Mouse (Mus musculus) neural tube, embryonic 12.5 days (tissue): Measurements from ENCODE around the gene Zfp598. TPM values are rescaled to one million over a fixed set of nuclear protein-coding genes. Genes with fewer than 3 reads are reported as not detected.

ENCODE experiments used
- ATAC-seq: fragments of 200-750 bp; cut with Nextera tagmentation; 2 replicates; pipeline ENCODE4 v1.8.0; 2017; ENCODE audit warnings: low read depth, mild to moderate bottlenecking, moderate TSS enrichment, moderate library complexity; ENCODE audit not compliant: low FRiP score
- H3K27ac ChIP-seq: fragments of 300-500 bp; sonication (generic); 2 replicates; pipeline ENCODE4 v1.5.1; 2016
- H3K27me3 ChIP-seq: fragments of 300-500 bp; sonication (generic); replicated peaks from 2 replicates; pipeline ENCODE4 v1.6.1; 2016; ENCODE audit warnings: mild to moderate bottlenecking
- H3K36me3 ChIP-seq: fragments of 300-500 bp; sonication (generic); 2 replicates; pipeline ENCODE4 v1.6.1; 2016; ENCODE audit warnings: mild to moderate bottlenecking
- H3K4me1 ChIP-seq: fragments of 300-500 bp; sonication (generic); 2 replicates; pipeline ENCODE4 v1.6.1; 2016
- H3K4me2 ChIP-seq: fragments of 300-500 bp; sonication (generic); replicated peaks from 2 replicates; pipeline ENCODE4 v1.6.1; 2016; ENCODE audit warnings: mild to moderate bottlenecking
- H3K4me3 ChIP-seq: fragments of 300-500 bp; sonication (generic); 2 replicates; pipeline ENCODE4 v1.5.1; 2016
- H3K9ac ChIP-seq: fragments of 300-500 bp; sonication (generic); 2 replicates; pipeline ENCODE4 v1.6.1; 2016; ENCODE audit warnings: mild to moderate bottlenecking
- H3K9me3 ChIP-seq: fragments of 300-500 bp; sonication (generic); 2 replicates; pipeline ENCODE4 v1.6.1; 2016; ENCODE audit warnings: mild to moderate bottlenecking
- WGBS: fragments of 180-500 bp; shearing (Covaris S2); methylation state at CpG from one replicate; pipeline ENCODE4 v1.1.7; 2016; 5-methylcytosine and 5-hydroxymethylcytosine counted together
- polyA plus RNA-seq: library from polyadenylated mRNA; unstranded; fragments of >200 nt; fragmentation: Nextera tagmentation; extraction: Ambion mirVana; gene quantifications from 2 replicates; pipeline ENCODE4 v1.2.1, GENCODE M21; 2016

The Zfp598 gene
- polyA plus RNA-seq = 24.1 and 27.2 TPM in 2 replicates

DNA sequence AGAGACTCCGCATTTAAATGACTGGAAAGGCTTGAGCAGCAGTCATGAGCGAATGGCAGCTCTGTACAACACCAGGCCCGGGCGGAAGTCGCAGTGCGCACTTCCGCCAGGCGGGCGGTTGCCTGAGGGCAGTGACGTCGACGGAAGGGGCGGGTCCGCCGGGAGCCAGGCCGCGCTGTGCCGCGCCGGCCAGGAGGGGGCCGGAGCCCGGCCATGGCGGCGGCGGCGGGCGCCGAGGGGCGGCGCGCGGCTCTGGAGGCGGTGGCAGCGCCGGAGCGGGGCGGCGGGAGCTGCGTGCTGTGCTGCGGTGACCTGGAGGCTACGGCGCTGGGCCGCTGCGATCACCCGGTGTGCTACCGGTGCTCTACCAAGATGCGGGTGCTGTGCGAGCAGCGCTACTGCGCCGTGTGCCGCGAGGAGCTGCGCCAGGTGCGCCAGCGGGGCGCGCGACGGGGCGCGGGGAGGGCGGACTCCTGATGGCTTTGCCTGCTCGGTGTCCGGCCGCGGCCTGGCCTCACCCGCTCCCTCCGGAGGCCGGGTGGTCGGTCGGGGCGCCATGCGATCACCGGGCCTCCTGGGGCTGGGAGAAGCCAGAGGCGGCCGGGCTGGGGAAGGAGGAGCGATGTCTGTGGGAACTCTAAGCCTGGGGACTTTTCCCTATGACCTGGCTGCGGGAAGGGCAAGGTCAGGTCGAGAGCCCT lies at the start of gene Zfp598:
Zfp598 (plus strand) TSS at position 143 of the 701 bp plus-strand sequence.
- ATAC-seq = peak; percentile 98
- WGBS = 1% methylated on average over 66 of the region's 80 CpGs
- H3K4me1 ChIP-seq = peaks cover 27% of the 10 kb centered on the region

GRCm38 (mm10) chr17:24625472-24625871 lies 44.0 kb upstream of the Zfp598 start:
- WGBS = 94% methylated on average over 8 of the region's 8 CpGs
- ATAC-seq = no peak
- H3K9ac ChIP-seq = no peak overlapping the region
- H3K4me1 ChIP-seq = no peaks in the 10 kb centered on the region
- H3K9me3 ChIP-seq = no peaks in the 10 kb centered on the region
- no peaks in the 10 kb centered on the region for H3K27me3 ChIP-seq
- no peak overlapping the region for H3K4me3 ChIP-seq
- peaks cover 84% of the 10 kb centered on the region for H3K36me3 ChIP-seq
- no peak overlapping the region for H3K27ac ChIP-seq
- H3K4me2 ChIP-seq = no peak overlapping the region

More for the DNA sequence above, at the start of gene Zfp598:
- H3K27me3 ChIP-seq = no peaks in the 10 kb centered on the region
- H3K27ac ChIP-seq = peak within 1 kb of the TSS; percentile 59
- H3K4me3 ChIP-seq = peak within 1 kb of the TSS; percentile 99
- H3K4me2 ChIP-seq = peak within 1 kb of the TSS; percentile 81
- no peaks in the 10 kb centered on the region for H3K36me3 ChIP-seq
- H3K9me3 ChIP-seq = no peaks in the 10 kb centered on the region
- H3K9ac ChIP-seq = peak within 1 kb of the TSS; percentile 97

DNA sequence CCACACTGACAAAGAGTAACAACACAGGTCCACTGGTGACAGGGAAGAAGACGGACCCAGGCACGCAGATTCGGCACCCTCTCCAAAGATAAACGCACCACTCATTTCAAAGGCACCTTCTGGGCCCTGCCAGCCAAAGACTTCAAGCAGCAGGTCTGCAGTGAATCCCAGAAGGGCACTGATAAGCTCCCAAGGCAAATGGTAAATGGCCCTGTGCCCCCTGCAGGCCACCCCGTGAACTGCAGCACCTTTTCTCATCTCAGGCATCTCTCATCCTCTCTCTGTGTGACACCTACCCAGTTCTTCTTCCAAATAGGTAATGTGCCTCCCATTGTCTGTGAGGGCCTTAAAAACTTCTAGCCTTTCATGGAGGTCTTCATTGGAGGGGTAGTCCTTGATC lies 40.8 kb upstream of the Zfp598 start:
- H3K36me3 ChIP-seq = peaks cover 55% of the 10 kb centered on the region

DNA sequence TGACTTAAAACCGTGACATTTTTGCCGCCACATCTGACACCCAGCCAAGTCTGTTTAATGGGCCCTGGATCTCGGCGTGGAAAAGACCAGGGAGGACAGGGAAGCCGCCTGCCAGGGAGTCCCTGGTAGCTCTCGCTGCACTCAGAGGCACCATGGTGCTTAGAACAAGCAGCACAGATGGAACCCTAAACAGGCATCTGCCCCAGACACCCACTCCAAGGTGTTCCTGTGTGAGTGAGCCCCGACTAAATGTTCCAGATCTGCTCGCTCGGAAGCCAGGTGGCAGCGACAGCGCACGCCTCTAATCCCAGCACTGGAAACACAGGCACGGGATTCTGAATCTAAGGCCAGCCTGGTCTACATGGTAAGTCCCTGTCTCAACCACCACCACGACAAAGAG lies 39.4 kb upstream of the Zfp598 start:
- no peak overlapping the region for H3K9ac ChIP-seq
- H3K27me3 ChIP-seq = no peaks in the 10 kb centered on the region
- no peaks in the 10 kb centered on the region for H3K9me3 ChIP-seq
- no peak for ATAC-seq
- 87% methylated on average over 14 of the region's 14 CpGs for WGBS
- H3K4me1 ChIP-seq = peaks cover 15% of the 10 kb centered on the region
- peaks cover 41% of the 10 kb centered on the region for H3K36me3 ChIP-seq
- H3K27ac ChIP-seq = no peak overlapping the region
- H3K4me3 ChIP-seq = no peak overlapping the region
- no peak overlapping the region for H3K4me2 ChIP-seq

More for the DNA sequence above, 40.8 kb upstream of the Zfp598 start:
- no peak overlapping the region for H3K4me3 ChIP-seq
- no peak for ATAC-seq
- no peaks in the 10 kb centered on the region for H3K9me3 ChIP-seq
- H3K4me1 ChIP-seq = peaks cover 15% of the 10 kb centered on the region
- 51% methylated on average over 5 of the region's 5 CpGs for WGBS
- H3K4me2 ChIP-seq = no peak overlapping the region
- no peaks in the 10 kb centered on the region for H3K27me3 ChIP-seq
- no peak overlapping the region for H3K27ac ChIP-seq
- H3K9ac ChIP-seq = no peak overlapping the region

DNA sequence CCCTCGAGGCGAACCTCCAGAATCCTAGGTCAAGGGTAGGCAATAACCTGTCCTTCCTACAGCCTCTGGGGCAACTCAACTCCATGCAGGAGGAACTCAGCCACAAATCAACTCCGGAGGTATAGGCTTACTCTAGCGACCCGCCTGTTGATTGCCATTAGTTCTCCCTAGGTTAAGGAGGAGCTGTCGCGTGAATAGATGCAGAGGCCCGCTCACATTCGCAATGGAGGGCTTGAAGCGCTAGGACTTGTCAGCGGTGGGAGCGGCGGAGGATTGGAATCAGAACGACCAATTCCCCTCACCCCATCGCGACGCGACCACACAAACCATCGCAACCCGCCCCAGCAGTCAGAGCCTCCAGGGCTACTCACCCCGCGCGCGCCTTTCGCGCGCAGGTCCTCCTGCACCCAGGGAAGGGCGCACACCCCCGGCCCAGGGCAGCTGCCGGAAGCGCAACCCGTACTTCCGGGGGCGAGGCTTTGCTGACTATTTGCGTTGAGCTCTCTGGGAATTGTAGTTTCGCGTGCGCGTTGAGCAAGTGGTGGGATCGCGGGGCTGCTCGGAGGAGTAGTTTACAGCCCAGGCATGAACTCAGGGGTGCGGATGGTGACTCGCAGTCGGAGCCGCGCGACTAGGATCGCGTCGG lies 37.2 kb upstream of the Zfp598 start, which contains the start of the genes Tsc2 and Nthl1:
Tsc2 (minus strand) TSS at position 464 of the 646 bp plus-strand sequence.
Nthl1 (plus strand) TSS at position 514 of the 646 bp plus-strand sequence.
- Histone ChIP-seq H3K4me2 (peak within 1 kb of the TSS; percentile 81), H3K4me1 (peaks cover 15% of the 10 kb centered on the region), H3K27me3 (no peaks in the 10 kb centered on the region), H3K4me3 (peak within 1 kb of the TSS; percentile 72), H3K9ac (peak within 1 kb of the TSS; percentile 72), H3K36me3 (peaks cover 23% of the 10 kb centered on the region), H3K9me3 (no peaks in the 10 kb centered on the region), H3K27ac (no peak within 1 kb of the TSS)
- peak; percentile 91 for ATAC-seq
- 1% methylated on average over 51 of the region's 51 CpGs for WGBS

GRCm38 (mm10) chr17:24632813-24633449 lies 36.6 kb upstream of the Zfp598 start:
- WGBS = 13% methylated on average over 22 of the region's 22 CpGs
- H3K9me3 ChIP-seq = no peaks in the 10 kb centered on the region
- H3K4me3 ChIP-seq = peak overlapping the region; percentile 72
- peak overlapping the region; percentile 81 for H3K4me2 ChIP-seq
- H3K4me1 ChIP-seq = peaks cover 15% of the 10 kb centered on the region
- H3K9ac ChIP-seq = peak overlapping the region; percentile 72
- H3K27ac ChIP-seq = no peak overlapping the region
- peak; percentile 46 for ATAC-seq
- no peaks in the 10 kb centered on the region for H3K27me3 ChIP-seq
- H3K36me3 ChIP-seq = peaks cover 20% of the 10 kb centered on the region

DNA sequence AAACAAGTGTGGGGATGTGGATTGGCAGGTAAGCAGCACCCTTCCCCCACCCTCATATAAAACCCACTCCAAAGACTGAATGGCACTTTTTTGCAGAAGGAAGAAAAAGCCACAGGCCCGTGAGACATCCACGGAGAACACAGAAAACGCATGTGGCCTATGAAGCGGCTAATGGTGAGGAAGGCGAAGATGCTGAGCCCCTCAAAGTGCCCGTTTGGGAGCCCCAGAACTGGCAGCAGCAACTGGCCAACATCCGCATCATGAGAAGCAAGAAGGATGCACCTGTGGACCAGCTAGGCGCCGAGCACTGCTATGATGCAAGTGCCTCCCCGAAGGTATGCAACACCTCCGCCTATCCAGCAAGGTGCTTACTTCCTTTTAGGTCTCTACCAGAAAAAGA lies 35.7 kb upstream of the Zfp598 start:
- 96% methylated on average over 11 of the region's 11 CpGs for WGBS

DNA sequence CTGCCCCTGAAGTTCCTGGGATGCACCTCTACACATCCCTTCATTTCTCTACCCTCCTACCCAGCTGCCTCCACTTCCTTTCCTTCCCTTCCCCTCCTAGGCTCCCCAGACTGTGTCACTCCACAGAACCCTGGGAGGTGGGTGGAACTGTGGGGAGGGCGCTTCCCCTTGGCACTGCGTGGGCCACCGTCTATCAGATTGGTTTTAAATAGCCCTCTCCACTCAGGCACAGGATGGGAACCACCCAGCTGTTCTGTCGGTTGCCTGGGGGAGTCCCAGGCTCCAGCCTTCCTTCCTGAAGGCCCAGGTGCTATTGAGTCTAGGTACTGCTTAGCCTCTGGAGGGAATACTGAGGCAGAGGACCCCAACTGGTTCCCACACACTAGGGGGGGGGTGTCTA lies 34.5 kb upstream of the Zfp598 start:
- Histone ChIP-seq H3K9ac (no peak overlapping the region), H3K4me1 (peaks cover 18% of the 10 kb centered on the region), H3K4me2 (no peak overlapping the region), H3K36me3 (peaks cover 8% of the 10 kb centered on the region), H3K9me3 (no peaks in the 10 kb centered on the region), H3K27me3 (no peaks in the 10 kb centered on the region), H3K4me3 (no peak overlapping the region), H3K27ac (no peak overlapping the region)
- no peak for ATAC-seq
- WGBS = 86% methylated on average over 4 of the region's 4 CpGs

More for the DNA sequence above, 35.7 kb upstream of the Zfp598 start:
- Histone ChIP-seq H3K4me2 (no peak overlapping the region), H3K9ac (no peak overlapping the region), H3K4me3 (no peak overlapping the region), H3K9me3 (no peaks in the 10 kb centered on the region), H3K27ac (no peak overlapping the region), H3K4me1 (peaks cover 15% of the 10 kb centered on the region), H3K36me3 (peaks cover 20% of the 10 kb centered on the region), H3K27me3 (no peaks in the 10 kb centered on the region)
- no peak for ATAC-seq

- Histone ChIP-seq H3K27ac (no peak overlapping the region), H3K4me2 (no peak overlapping the region), H3K9ac (no peak overlapping the region), H3K4me3 (no peak overlapping the region), H3K27me3 (no peaks in the 10 kb centered on the region), H3K9me3 (no peaks in the 10 kb centered on the region), H3K36me3 (0 out of 2 replicates have a peak, but pooled peaks cover under 1% of the 10 kb centered on the region), H3K4me1 (peaks cover 18% of the 10 kb centered on the region)
- ATAC-seq = no peak
- WGBS = 94% methylated on average over 5 of the region's 5 CpGs
Measured at GRCm38 (mm10) chr17:24635694-24636093, 33.8 kb upstream of the Zfp598 start.

GRCm38 (mm10) chr17:24636781-24637481 lies 32.6 kb upstream of the Zfp598 start:
- Histone ChIP-seq H3K27me3 (no peaks in the 10 kb centered on the region), H3K9me3 (no peaks in the 10 kb centered on the region), H3K36me3 (no peaks in the 10 kb centered on the region), H3K9ac (no peak overlapping the region), H3K4me3 (no peak overlapping the region), H3K27ac (no peak overlapping the region), H3K4me1 (peaks cover 12% of the 10 kb centered on the region), H3K4me2 (no peak overlapping the region)
- ATAC-seq = no peak
- 67% methylated on average over 5 of the region's 5 CpGs for WGBS

- WGBS = 94% methylated on average over 4 of the region's 4 CpGs
- Histone ChIP-seq H3K4me2 (no peak overlapping the region), H3K4me1 (peaks cover 5% of the 10 kb centered on the region), H3K4me3 (no peak overlapping the region), H3K27me3 (no peaks in the 10 kb centered on the region), H3K9me3 (no peaks in the 10 kb centered on the region), H3K9ac (no peak overlapping the region), H3K27ac (no peak overlapping the region), H3K36me3 (no peaks in the 10 kb centered on the region)
- no peak for ATAC-seq
Measured at GRCm38 (mm10) chr17:24638214-24638613, 31.3 kb upstream of the Zfp598 start.

- Histone ChIP-seq H3K4me2 (no peak overlapping the region), H3K36me3 (no peaks in the 10 kb centered on the region), H3K4me3 (no peak overlapping the region), H3K9ac (no peak overlapping the region), H3K4me1 (peaks cover 7% of the 10 kb centered on the region), H3K27me3 (no peaks in the 10 kb centered on the region), H3K27ac (0 out of 2 replicates have a peak overlapping the region, but pooled peaks have one; percentile 21), H3K9me3 (no peaks in the 10 kb centered on the region)
- no peak for ATAC-seq
- WGBS = 68% methylated on average over 9 of the region's 9 CpGs
Measured at GRCm38 (mm10) chr17:24638840-24639239, 30.6 kb upstream of the Zfp598 start.
